Mouse (Mus musculus) limb, embryonic 12.5 days (tissue): ENCODE results near the gene Pdcd2l. TPM values are rescaled to one million over a fixed set of nuclear protein-coding genes. Genes with fewer than 3 reads are reported as not detected.

Experiments
- ATAC-seq: fragments of 200-750 bp; cut with Nextera tagmentation; 2 replicates; pipeline ENCODE4 v1.8.0; 2017; ENCODE audit warnings: low read depth, moderate TSS enrichment; ENCODE audit not compliant: insufficient number of reproducible peaks, insufficient read depth, low FRiP score, low TSS enrichment
- H3K27ac ChIP-seq: fragments of 300-500 bp; sonication (generic); 2 replicates; pipeline ENCODE4 v1.5.1; 2016; ENCODE audit warnings: mild to moderate bottlenecking, moderate library complexity
- H3K27me3 ChIP-seq: fragments of 300-500 bp; sonication (generic); 2 replicates; pipeline ENCODE4 v1.6.1; 2016; ENCODE audit warnings: mild to moderate bottlenecking, moderate library complexity
- H3K36me3 ChIP-seq: fragments of 300-500 bp; sonication (generic); 2 replicates; pipeline ENCODE4 v1.6.1; 2016; ENCODE audit warnings: mild to moderate bottlenecking, moderate library complexity
- H3K4me1 ChIP-seq: fragments of 300-500 bp; sonication (generic); replicated peaks from 2 replicates; pipeline ENCODE4 v1.6.1; 2016
- H3K4me2 ChIP-seq: fragments of 300-500 bp; sonication (generic); 2 replicates; pipeline ENCODE4 v1.6.1; 2016; ENCODE audit warnings: mild to moderate bottlenecking, moderate library complexity
- H3K4me3 ChIP-seq: fragments of 300-500 bp; sonication (generic); replicated peaks from 2 replicates; pipeline ENCODE4 v1.5.1; 2016; ENCODE audit warnings: mild to moderate bottlenecking
- H3K9ac ChIP-seq: fragments of 300-500 bp; sonication (generic); replicated peaks from 2 replicates; pipeline ENCODE4 v1.6.1; 2016; ENCODE audit warnings: mild to moderate bottlenecking, moderate library complexity
- H3K9me3 ChIP-seq: fragments of 300-500 bp; sonication (generic); 2 replicates; pipeline ENCODE4 v1.6.1; 2016; ENCODE audit warnings: mild to moderate bottlenecking, moderate library complexity
- WGBS: fragments of 180-500 bp; shearing (Covaris S2); methylation state at CpG from one replicate; pipeline ENCODE4 v1.1.7; 2016; 5-methylcytosine and 5-hydroxymethylcytosine counted together
- polyA plus RNA-seq: library from polyadenylated mRNA; unstranded; fragments of >200 nt; fragmentation: Nextera tagmentation; extraction: Ambion mirVana; gene quantifications from 2 replicates; pipeline ENCODE4 v1.2.1, GENCODE M21; 2016

Gene Pdcd2l
- polyA plus RNA-seq = 72.2 and 75.0 TPM in 2 replicates

DNA sequence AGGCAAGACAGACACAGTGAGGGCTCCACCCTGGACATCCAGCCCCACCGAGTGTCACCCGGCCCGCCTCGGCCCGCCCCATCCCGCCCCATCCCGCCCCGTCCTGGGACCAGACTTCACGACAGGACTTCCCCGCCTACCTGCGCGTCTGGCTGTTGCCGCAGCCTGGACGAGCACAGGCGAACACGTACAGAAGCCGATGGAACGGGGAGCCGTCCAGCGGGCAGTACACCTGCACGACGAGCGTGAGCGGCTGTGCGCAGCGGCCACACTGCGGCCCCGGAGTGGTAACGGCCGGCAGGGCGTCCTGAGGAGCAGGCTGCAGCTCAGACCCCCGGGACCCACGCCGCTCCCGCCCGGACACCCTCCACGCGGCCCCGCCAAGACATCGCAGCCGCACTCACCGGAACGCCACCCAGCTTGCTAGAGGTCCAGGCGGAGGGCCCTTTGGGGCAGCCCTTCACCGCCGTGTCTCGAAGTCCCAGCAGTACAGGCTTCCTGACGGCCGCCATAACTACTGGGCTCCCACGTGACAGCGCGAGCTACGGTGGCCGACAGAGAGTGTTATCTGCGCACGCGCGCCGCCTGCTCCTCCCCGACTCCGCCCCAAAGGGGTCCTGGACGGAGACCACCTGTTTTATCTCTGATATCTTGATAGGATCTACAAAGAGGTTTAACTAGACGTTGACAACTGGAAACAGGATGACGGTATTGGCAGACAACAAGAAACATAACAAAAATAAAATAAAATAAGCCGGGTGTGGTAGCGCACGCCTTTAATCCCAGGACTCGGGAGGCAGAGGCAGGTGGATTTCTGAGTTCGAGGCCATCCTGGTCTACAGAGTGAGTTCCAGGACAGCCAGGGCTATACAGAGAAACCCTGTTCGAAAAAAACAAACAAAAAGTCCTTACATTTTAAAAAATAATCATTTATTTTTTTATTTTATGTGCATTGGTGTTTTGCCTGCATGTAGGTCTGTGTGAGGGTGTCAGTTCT is at the start of gene Pdcd2l:
TSS of gene Pdcd2l (minus strand) at position 530 of the 997 bp plus-strand sequence.
- peak within 1 kb of the TSS; percentile 82 for H3K4me2 ChIP-seq
- H3K9me3 ChIP-seq = no peaks in the 10 kb centered on the region
- peak within 1 kb of the TSS; percentile 64; the same call in 1 of the 2 replicates for H3K27ac ChIP-seq
- ATAC-seq = peak; percentile 89
- peak within 1 kb of the TSS; percentile 89 for H3K9ac ChIP-seq
- peak within 1 kb of the TSS; percentile 97 for H3K4me3 ChIP-seq
- H3K36me3 ChIP-seq = peaks cover 35% of the 10 kb centered on the region
- peaks cover 7% of the 10 kb centered on the region; the same call in 1 of the 2 replicates for H3K4me1 ChIP-seq
- no peaks in the 10 kb centered on the region for H3K27me3 ChIP-seq
- 3% methylated on average over 69 of the region's 70 CpGs for WGBS

- no peaks in the 10 kb centered on the region for H3K27me3 ChIP-seq
- H3K9me3 ChIP-seq = no peaks in the 10 kb centered on the region
- 94% methylated on average over 11 of the region's 11 CpGs for WGBS
- no peak overlapping the region for H3K27ac ChIP-seq
- no peak overlapping the region for H3K9ac ChIP-seq
- ATAC-seq = no peak
- no peak overlapping the region for H3K4me2 ChIP-seq
- no peaks in the 10 kb centered on the region for H3K4me1 ChIP-seq
- no peak overlapping the region for H3K4me3 ChIP-seq
- peaks cover 85% of the 10 kb centered on the region for H3K36me3 ChIP-seq
These were observed 45.7 kb upstream of the Pdcd2l start for GRCm38 (mm10) chr7:34242176-34242575.

DNA sequence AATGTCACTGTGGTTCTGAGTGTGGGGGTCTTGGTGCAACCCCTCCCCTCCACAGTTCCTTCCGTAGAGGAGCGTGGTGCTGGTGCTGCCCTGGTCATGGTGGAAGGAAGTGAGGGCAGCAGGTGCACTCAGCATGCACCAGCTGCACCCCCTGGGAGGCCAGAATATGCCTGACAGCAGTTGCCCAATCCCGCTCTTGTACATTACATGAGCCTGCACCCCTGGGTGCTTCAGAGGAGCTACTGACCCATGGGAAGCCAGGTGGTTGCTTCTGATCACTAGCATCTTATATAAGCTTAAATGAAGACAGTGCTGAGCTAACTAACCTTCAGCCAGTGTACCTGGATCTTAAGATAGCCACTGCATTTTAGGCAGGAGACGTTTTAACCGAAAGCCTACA is 41.6 kb upstream of the Pdcd2l start:
- no peak for ATAC-seq
- Histone ChIP-seq H3K4me2 (no peak overlapping the region), H3K4me3 (no peak overlapping the region), H3K9ac (no peak overlapping the region), H3K4me1 (peaks cover 6% of the 10 kb centered on the region), H3K9me3 (0 out of 2 replicates have a peak, but pooled peaks cover 2% of the 10 kb centered on the region), H3K27me3 (no peaks in the 10 kb centered on the region), H3K27ac (no peak overlapping the region), H3K36me3 (peaks cover 64% of the 10 kb centered on the region)
- WGBS = 94% methylated on average over 5 of the region's 5 CpGs

DNA sequence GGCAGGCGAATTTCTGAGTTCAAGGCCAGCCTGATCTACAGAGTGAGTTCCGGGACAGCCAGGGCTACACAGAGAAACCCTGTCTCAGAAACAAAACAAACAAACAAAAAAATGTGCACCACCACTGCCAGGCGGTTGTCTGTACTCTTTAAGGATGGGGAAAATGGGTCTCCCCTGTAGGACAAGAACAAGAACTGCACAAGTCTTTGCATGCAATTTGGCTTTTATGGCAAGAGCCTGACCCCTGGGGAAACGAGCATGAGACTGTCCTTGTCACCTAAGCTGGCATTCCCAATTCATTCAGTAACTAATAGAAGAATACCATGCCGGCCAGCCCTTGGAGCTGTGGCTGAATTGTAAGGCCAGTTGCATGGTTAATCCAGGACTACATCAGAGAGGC is 39.1 kb upstream of the Pdcd2l start:
- no peak for ATAC-seq
- Histone ChIP-seq H3K36me3 (peaks cover 45% of the 10 kb centered on the region), H3K4me3 (no peak overlapping the region), H3K27me3 (no peaks in the 10 kb centered on the region), H3K4me2 (no peak overlapping the region), H3K9me3 (0 out of 2 replicates have a peak, but pooled peaks cover 2% of the 10 kb centered on the region), H3K27ac (no peak overlapping the region), H3K4me1 (peaks cover 8% of the 10 kb centered on the region), H3K9ac (no peak overlapping the region)
- 87% methylated on average over 5 of the region's 5 CpGs for WGBS

- peak overlapping the region; percentile 90 for H3K27ac ChIP-seq
- H3K4me3 ChIP-seq = peak overlapping the region; percentile 43
- peaks cover 11% of the 10 kb centered on the region for H3K4me1 ChIP-seq
- 0 out of 2 replicates have a peak, but pooled peaks have one; percentile 1 for ATAC-seq
- H3K36me3 ChIP-seq = peaks cover 39% of the 10 kb centered on the region
- no peaks in the 10 kb centered on the region for H3K27me3 ChIP-seq
- 2% methylated on average over 17 of the region's 17 CpGs for WGBS
- H3K9me3 ChIP-seq = 0 out of 2 replicates have a peak, but pooled peaks cover 2% of the 10 kb centered on the region
- H3K4me2 ChIP-seq = peak overlapping the region; percentile 64
- peak overlapping the region; percentile 59 for H3K9ac ChIP-seq
These were observed 38.4 kb upstream of the Pdcd2l start for GRCm38 (mm10) chr7:34234610-34235561.

DNA sequence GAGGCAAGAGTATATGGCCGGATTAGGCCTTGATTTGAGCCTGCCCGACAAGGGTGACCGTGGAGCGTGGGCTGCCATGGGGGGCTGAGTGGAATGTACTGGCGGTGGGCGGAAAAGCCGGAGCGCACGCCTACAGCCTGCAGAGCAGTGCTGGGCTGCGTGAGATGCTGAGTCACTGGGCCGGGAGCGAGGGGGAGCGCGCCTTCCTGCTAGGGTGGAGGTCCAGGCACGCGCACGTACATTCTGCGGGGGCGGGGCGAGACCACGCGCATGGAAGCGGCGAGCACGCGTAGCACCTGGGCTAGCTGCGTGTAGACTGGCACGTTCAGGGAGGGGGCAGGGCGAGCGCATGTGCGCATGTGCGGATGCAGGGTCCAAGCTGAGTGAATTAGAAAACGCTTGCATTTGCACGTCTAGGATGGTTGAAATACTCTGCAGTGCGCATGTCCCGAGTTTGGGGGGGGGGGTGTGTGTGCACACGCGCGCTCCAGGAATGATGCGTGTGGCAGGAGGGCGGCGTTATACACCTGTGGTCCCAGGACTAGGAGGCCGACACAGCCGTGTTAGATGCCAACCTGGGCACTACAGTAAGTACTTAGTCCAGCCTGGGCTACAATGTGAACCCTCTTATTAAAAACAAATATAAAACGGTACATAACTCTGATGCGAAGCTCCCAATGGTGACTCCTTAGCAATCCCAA is 37.6 kb upstream of the Pdcd2l start:
- peak overlapping the region; percentile 64 for H3K4me2 ChIP-seq
- H3K36me3 ChIP-seq = peaks cover 31% of the 10 kb centered on the region
- peak; percentile 95 for ATAC-seq
- peak overlapping the region; percentile 43 for H3K4me3 ChIP-seq
- under 1% methylated on average over 46 of the region's 46 CpGs for WGBS
- peak overlapping the region; percentile 90 for H3K27ac ChIP-seq
- 0 out of 2 replicates have a peak, but pooled peaks cover 2% of the 10 kb centered on the region for H3K9me3 ChIP-seq
- no peaks in the 10 kb centered on the region for H3K27me3 ChIP-seq
- H3K4me1 ChIP-seq = peaks cover 16% of the 10 kb centered on the region
- peak overlapping the region; percentile 59 for H3K9ac ChIP-seq

- ATAC-seq = no peak
- 44% methylated on average over 7 of the region's 7 CpGs for WGBS
- peak overlapping the region; percentile 90 for H3K27ac ChIP-seq
These were observed 36.6 kb upstream of the Pdcd2l start for GRCm38 (mm10) chr7:34232785-34233725.

GRCm38 (mm10) chr7:34230116-34230515 is 33.7 kb upstream of the Pdcd2l start, which contains the start of gene Gpi1:
TSS of gene Gpi1 (minus strand) at chr7:34230336.
- peak within 1 kb of the TSS; percentile 85 for H3K4me2 ChIP-seq
- under 1% methylated on average over 39 of the region's 39 CpGs for WGBS
- peak; percentile 28 for ATAC-seq
- H3K27ac ChIP-seq = peak within 1 kb of the TSS; percentile 87
- H3K36me3 ChIP-seq = peaks cover 36% of the 10 kb centered on the region
- H3K4me3 ChIP-seq = peak within 1 kb of the TSS; percentile 76
- H3K9ac ChIP-seq = peak within 1 kb of the TSS; percentile 83
- peaks cover 28% of the 10 kb centered on the region for H3K4me1 ChIP-seq
- H3K9me3 ChIP-seq = no peaks in the 10 kb centered on the region
- no peaks in the 10 kb centered on the region for H3K27me3 ChIP-seq

More at GRCm38 (mm10) chr7:34232785-34233725, 36.6 kb upstream of the Pdcd2l start:
- Histone ChIP-seq H3K9me3 (0 out of 2 replicates have a peak, but pooled peaks cover 2% of the 10 kb centered on the region), H3K27me3 (no peaks in the 10 kb centered on the region), H3K9ac (peak overlapping the region; percentile 48), H3K4me2 (peak overlapping the region; percentile 64), H3K4me3 (peak overlapping the region; percentile 43), H3K4me1 (peaks cover 26% of the 10 kb centered on the region), H3K36me3 (peaks cover 27% of the 10 kb centered on the region)

DNA sequence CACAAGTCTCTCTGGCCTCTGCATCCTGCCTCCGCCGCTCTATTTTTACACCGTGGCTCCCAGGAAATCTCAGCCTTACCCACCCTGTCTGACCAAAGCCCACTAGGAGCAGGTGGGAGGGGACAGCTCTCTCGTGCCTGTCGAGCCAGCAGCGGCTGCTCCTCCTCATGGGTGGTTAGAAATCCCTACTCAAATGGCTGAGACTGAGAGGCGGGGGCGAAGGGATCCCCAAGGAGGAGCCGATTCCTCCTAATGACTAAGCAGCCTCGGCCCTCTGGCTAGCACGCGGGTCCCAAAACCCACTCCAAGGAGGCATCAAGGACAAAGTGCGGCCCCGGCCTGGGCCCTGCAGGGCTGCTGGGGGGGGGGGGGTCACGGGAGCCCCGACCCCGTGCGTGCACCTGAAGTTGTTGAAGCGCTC is 33.2 kb upstream of the Pdcd2l start:
- H3K4me2 ChIP-seq = peak overlapping the region; percentile 85
- peaks cover 28% of the 10 kb centered on the region for H3K4me1 ChIP-seq
- under 1% methylated on average over 19 of the region's 19 CpGs for WGBS
- no peaks in the 10 kb centered on the region for H3K27me3 ChIP-seq
- peaks cover 40% of the 10 kb centered on the region for H3K36me3 ChIP-seq
- peak overlapping the region; percentile 83 for H3K9ac ChIP-seq
- peak overlapping the region; percentile 76 for H3K4me3 ChIP-seq
- peak overlapping the region; percentile 87 for H3K27ac ChIP-seq
- no peaks in the 10 kb centered on the region for H3K9me3 ChIP-seq
- peak; percentile 3; the same call in 1 of the 2 replicates for ATAC-seq
